Mouse (Mus musculus) layer of hippocampus, adult 2 months (tissue): ENCODE measurements around the gene Sgtb. TPM values are rescaled to one million over a fixed set of nuclear protein-coding genes. Genes with fewer than 3 reads are reported as not detected.

Experiments used
- DNase-seq, 2 experiments: peaks; one replicate each; pipeline ENCODE4 v3.0.0; 2022; ENCODE audit warnings: low spot score in 2 of 2
- H3K27ac ChIP-seq: fragments of 200-600 bp; 2 replicates; pipeline ENCODE4 v1.8.1; 2022
- H3K4me3 ChIP-seq: fragments of 200-600 bp; 2 replicates; pipeline ENCODE4 v1.8.1; 2022; ENCODE audit warnings: mild to moderate bottlenecking
- CTCF ChIP-seq: fragments of 200-600 bp; conservative IDR thresholded peaks from 2 replicates; pipeline ENCODE4 v1.8.1; 2022; ENCODE audit warnings: antibody characterized with exemption, mild to moderate bottlenecking, moderate library complexity
- total RNA-seq, 2 experiments: library from RNA; stranded (reverse); gene quantifications; 2 replicates each; pipeline ENCODE4 v1.2.3; 2021

Gene Sgtb
- total RNA-seq, 2 experiments from 2014 or later, result 72.5 to 81.0 TPM

- Histone ChIP-seq H3K4me3 (no peak overlapping the region), H3K27ac (no peak overlapping the region)
- peak; percentile 91 for TF ChIP-seq CTCF
- peak in 1 of 2 experiments; percentile 27 for DNase-seq
Observed at GRCm38 (mm10) chr13:104089387-104089786, 20.2 kb upstream of the Sgtb start.

- Histone ChIP-seq H3K4me3 (no peak overlapping the region), H3K27ac (no peak overlapping the region)
- no peak for DNase-seq
- TF ChIP-seq CTCF, result no peak
Observed at GRCm38 (mm10) chr13:104091734-104092133, 17.8 kb upstream of the Sgtb start.

GRCm38 (mm10) chr13:104094531-104095385 is 14.8 kb upstream of the Sgtb start:
- Histone ChIP-seq H3K27ac (no peak overlapping the region), H3K4me3 (no peak overlapping the region)
- no peak for DNase-seq
- TF ChIP-seq CTCF, result no peak

GRCm38 (mm10) chr13:104095955-104096354 is 13.6 kb upstream of the Sgtb start:
- DNase-seq, result no peak
- Histone ChIP-seq H3K4me3 (no peak overlapping the region), H3K27ac (no peak overlapping the region)
- TF ChIP-seq CTCF, result no peak

GRCm38 (mm10) chr13:104097190-104097589 is 12.4 kb upstream of the Sgtb start:
- H3K27ac ChIP-seq, result no peak overlapping the region
- TF ChIP-seq CTCF, result no peak
- DNase-seq, result no peak
- no peak overlapping the region for H3K4me3 ChIP-seq

GRCm38 (mm10) chr13:104100416-104100815 is 9.1 kb upstream of the Sgtb start:
- Histone ChIP-seq H3K27ac (no peak overlapping the region), H3K4me3 (no peak overlapping the region)
- TF ChIP-seq CTCF, result peak; percentile 28
- DNase-seq, result no peak

- no peak for DNase-seq
Observed at GRCm38 (mm10) chr13:104101606-104102235, 7.8 kb upstream of the Sgtb start.

GRCm38 (mm10) chr13:104108651-104109287 is 772 bp upstream of the Sgtb start:
- peak overlapping the region; percentile 99 for H3K4me3 ChIP-seq
- peak overlapping the region; percentile 95 for H3K27ac ChIP-seq
- DNase-seq, result peak in 1 of 2 experiments; percentile 31
- TF ChIP-seq CTCF, result no peak

More at GRCm38 (mm10) chr13:104101606-104102235, 7.8 kb upstream of the Sgtb start:
- Histone ChIP-seq H3K27ac (no peak overlapping the region), H3K4me3 (no peak overlapping the region)
- TF ChIP-seq CTCF, result no peak

GRCm38 (mm10) chr13:104109816-104110521 is 428 bp downstream of the Sgtb start:
- peak overlapping the region; percentile 95 for H3K27ac ChIP-seq
- no peak for TF ChIP-seq CTCF

GRCm38 (mm10) chr13:104110526-104110925 is 985 bp downstream of the Sgtb start:
- peak overlapping the region; percentile 99 for H3K4me3 ChIP-seq
- H3K27ac ChIP-seq, result peak overlapping the region; percentile 95
- no peak for DNase-seq
- no peak for TF ChIP-seq CTCF

More at GRCm38 (mm10) chr13:104109816-104110521, 428 bp downstream of the Sgtb start:
- DNase-seq, result peak; percentile 46 to 64
- peak overlapping the region; percentile 99 for H3K4me3 ChIP-seq

- peak; percentile 10 to 21 for DNase-seq
- peak overlapping the region; percentile 21; the same call in 1 of the 2 replicates for H3K4me3 ChIP-seq
- H3K27ac ChIP-seq, result peak overlapping the region; percentile 95; the same call in 1 of the 2 replicates
- TF ChIP-seq CTCF, result no peak
Observed at GRCm38 (mm10) chr13:104112266-104112900, 2.8 kb downstream of the Sgtb start.

- no peak overlapping the region for H3K4me3 ChIP-seq
- no peak overlapping the region for H3K27ac ChIP-seq
- no peak for DNase-seq
- TF ChIP-seq CTCF, result peak; percentile 45
Observed at GRCm38 (mm10) chr13:104113782-104114181, 4.2 kb downstream of the Sgtb start.
